Mouse (Mus musculus): ENCODE results near the gene Sec61a1. TPM values are rescaled to one million over a fixed set of nuclear protein-coding genes. Genes with fewer than 3 reads are reported as not detected.

Gene Sec61a1
- total and polyA plus RNA-seq, 2 experiments from 2014 or later: 125 to 191 TPM

- Histone ChIP-seq H3K4me2 (ENCODE audit: low read depth) (peak within 1 kb of the TSS; percentile 66), H3K27ac (ENCODE audit: low read depth, low read length) (peak within 1 kb of the TSS; percentile 67), H3K27me3 (ENCODE audit: insufficient read depth, low read length) (no peaks in the 10 kb centered on the region), H3K36me3 (ENCODE audit: insufficient read depth) (peaks cover 27% of the 10 kb centered on the region), H3K4me3 (ENCODE audit: low read depth, low read length) (peak within 1 kb of the TSS; percentile 64), H3K9ac (peak within 1 kb of the TSS; percentile 73), H3K4me1 (ENCODE audit: insufficient read depth) (peaks cover 8% of the 10 kb centered on the region), H3K9me3 (ENCODE audit: low read length) (no peaks in the 10 kb centered on the region)
- no peak for TF ChIP-seq CTCF (IDR thresholded peaks at IDR 0.05; ENCODE audit: low read depth)
- ATAC-seq (peak; percentile 100), DNase-seq (peak; percentile 96)
- WGBS: under 1% methylated on average over 37 of the region's 42 CpGs
Measured at GRCm38 (mm10) chr6:88465181-88465920, 53.4 kb downstream of the Sec61a1 start, which contains the start of gene Ruvbl1. TSS of gene Ruvbl1 (plus strand) at chr6:88465409.

- WGBS: 70% methylated on average over 2 of the region's 2 CpGs
Measured at GRCm38 (mm10) chr6:88454545-88454944, 64.2 kb downstream of the Sec61a1 start.

More at GRCm38 (mm10) chr6:88454545-88454944, 64.2 kb downstream of the Sec61a1 start:
- no peak overlapping the region for H3K9ac ChIP-seq
- no peak overlapping the region for H3K4me3 ChIP-seq (ENCODE audit: low read depth, low read length)
- ATAC-seq (no peak), DNase-seq (no peak)
- H3K36me3 ChIP-seq (ENCODE audit: insufficient read depth): no peaks in the 10 kb centered on the region
- no peaks in the 10 kb centered on the region for H3K9me3 ChIP-seq (ENCODE audit: low read length)
- no peak for TF ChIP-seq CTCF (IDR thresholded peaks at IDR 0.05; ENCODE audit: low read depth)
- H3K4me1 ChIP-seq (ENCODE audit: insufficient read depth): no peaks in the 10 kb centered on the region
- no peak overlapping the region for H3K4me2 ChIP-seq (ENCODE audit: low read depth)
- H3K27ac ChIP-seq (ENCODE audit: low read depth, low read length): no peak overlapping the region
- no peaks in the 10 kb centered on the region; the same call in 1 of the 2 replicates for H3K27me3 ChIP-seq (ENCODE audit: insufficient read depth, low read length)

Other genes starting within 250 kb of the Sec61a1 start
- gene Eefsec, start 72.4 kb downstream of the Sec61a1 start, total RNA-seq (2014; rRNA removed): 20.1 and 22.9 TPM in 2 replicates
- gene Eefsec, start 72.4 kb downstream of the Sec61a1 start, polyA plus RNA-seq (2015; fragmentation: Nextera tagmentation; extraction: Ambion mirVana): 26.1 and 28.4 TPM in 2 replicates
- 56.7 and 59.2 TPM in 2 replicates for gene Ruvbl1, start 53.5 kb downstream of the Sec61a1 start, total RNA-seq (2014; rRNA removed)
- 78.9 and 82.8 TPM in 2 replicates for gene Ruvbl1, start 53.5 kb downstream of the Sec61a1 start, polyA plus RNA-seq (2015; fragmentation: Nextera tagmentation; extraction: Ambion mirVana)
- 0.08 and 0.29 TPM in 2 replicates for gene Kbtbd12, start 119.0 kb upstream of the Sec61a1 start, total RNA-seq (2014; rRNA removed)
- 0.14 and 0.24 TPM in 2 replicates for gene Kbtbd12, start 119.0 kb upstream of the Sec61a1 start, polyA plus RNA-seq (2015; fragmentation: Nextera tagmentation; extraction: Ambion mirVana)
- 35.1 and 37.5 TPM in 2 replicates for gene Mgll, start 205.5 kb upstream of the Sec61a1 start, total RNA-seq (2014; rRNA removed)
- 48.7 and 60.7 TPM in 2 replicates for gene Mgll, start 205.5 kb upstream of the Sec61a1 start, polyA plus RNA-seq (2015; fragmentation: Nextera tagmentation; extraction: Ambion mirVana)